Mouse (Mus musculus) adrenal gland, postnatal 36 days (tissue): Measurements from ENCODE around the gene Gsg1l2. TPM values are rescaled to one million over a fixed set of nuclear protein-coding genes. Genes with fewer than 3 reads are reported as not detected.
A peak's percentile ranks its signal among the peaks of the same experiment; 100 is the strongest.

ENCODE experiments used
- DNase-seq, 2 experiments: peaks; one replicate each; pipeline ENCODE4 v3.0.0; 2021; ENCODE audit warnings: mixed read lengths in 1 of 2
- long read RNA-seq, 2 experiments: library from polyadenylated mRNA; stranded (forward); transcript quantifications; one replicate each; pipeline ENCODE4 v2.0.0; 2021; ENCODE audit warnings: borderline sequencing depth in 2 of 2
- total RNA-seq, 2 experiments: library from RNA; stranded (reverse); gene quantifications; 2 replicates each; pipeline ENCODE4 v1.2.3; 2021

The Gsg1l2 gene
- not detected for total RNA-seq
- long read RNA-seq, experiment 1 = 0 reads
- long read RNA-seq, experiment 2 = 0 reads

DNA sequence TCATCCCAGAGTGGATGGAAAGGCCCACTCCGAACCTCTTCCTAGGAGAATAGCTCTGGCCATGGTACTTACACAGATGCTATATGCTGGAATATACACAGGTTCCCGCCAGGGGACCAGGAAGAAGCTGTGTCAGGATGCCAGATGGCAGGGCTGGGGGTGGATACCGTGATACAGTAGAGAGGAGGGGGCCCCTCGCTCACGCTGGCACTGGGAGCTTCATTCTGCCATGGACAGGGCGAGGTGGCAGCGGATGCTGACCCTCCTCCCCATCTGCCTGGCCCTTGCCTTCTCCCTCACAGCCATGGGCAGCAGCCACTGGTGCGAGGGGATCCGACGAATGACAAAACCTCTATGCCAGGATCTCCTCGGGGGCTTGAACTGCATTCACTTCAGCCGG is at the start of gene Gsg1l2:
TSS of gene Gsg1l2 (plus strand) at position 230 of the 400 bp plus-strand sequence.
- no peak for DNase-seq

DNA sequence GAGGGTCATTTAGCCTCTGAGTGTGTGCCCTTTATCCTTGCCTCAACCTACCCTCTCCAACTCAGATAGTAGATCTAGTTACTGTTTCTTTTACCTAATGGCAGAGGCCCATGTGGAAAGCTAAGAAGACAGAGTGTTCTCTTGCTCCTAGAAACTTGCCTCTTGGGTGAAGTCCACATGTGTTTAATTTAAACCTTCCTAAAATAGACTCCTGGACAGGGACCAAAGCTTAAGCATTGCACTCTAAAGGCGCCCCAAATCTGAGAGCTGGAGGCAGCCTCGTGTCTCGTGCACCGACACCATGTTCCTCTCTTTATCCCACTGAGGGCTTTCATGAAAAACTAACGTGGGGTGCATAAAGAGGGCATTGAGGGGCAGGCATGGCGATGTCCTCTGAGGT is 47.3 kb upstream of the Gsg1l2 start:
- no peak for DNase-seq

- no peak for DNase-seq
Observed at GRCm38 (mm10) chr11:67728726-67729125, 45.7 kb upstream of the Gsg1l2 start.

DNA sequence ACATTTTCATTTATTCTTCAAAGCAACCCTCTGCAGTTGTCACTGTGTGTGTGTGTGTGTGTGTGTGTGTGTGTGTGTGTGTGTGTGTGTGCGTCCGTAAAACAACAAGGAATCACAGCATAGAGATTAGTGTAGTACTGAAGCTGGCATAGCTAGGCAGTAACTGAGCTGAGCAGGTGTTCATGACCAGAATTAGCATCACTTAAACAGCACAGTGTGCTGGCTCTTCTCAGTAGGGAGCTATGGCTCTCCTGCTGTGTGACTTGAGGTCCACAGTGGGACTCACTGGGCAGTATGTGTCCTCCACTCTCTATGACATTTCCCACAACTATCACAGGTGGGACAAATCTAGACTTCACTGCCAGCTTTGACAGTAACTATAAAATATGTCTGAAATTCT is 43.4 kb upstream of the Gsg1l2 start:
- no peak for DNase-seq

GRCm38 (mm10) chr11:67733726-67734125 is 40.7 kb upstream of the Gsg1l2 start:
- DNase-seq = peak in 1 of 2 experiments; percentile 3

DNA sequence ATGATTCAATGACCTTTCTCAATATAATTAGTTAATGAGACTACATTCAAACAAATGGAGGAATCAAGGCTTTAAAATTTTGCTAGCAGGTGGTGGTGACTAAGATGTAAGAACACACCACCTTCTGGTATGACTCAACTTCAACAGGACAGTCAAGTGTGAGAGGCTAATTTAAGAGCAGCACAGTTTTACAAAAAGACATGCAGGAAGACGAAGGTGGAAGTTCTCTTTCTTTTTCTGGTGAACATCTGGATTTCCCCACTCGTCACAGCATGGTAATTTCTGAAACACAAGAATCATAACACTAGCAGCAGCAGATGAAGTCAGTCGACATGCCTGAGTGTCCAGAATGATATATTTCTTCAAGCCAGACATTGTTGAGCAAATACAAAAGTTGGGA is 39.8 kb upstream of the Gsg1l2 start:
- no peak for DNase-seq

DNA sequence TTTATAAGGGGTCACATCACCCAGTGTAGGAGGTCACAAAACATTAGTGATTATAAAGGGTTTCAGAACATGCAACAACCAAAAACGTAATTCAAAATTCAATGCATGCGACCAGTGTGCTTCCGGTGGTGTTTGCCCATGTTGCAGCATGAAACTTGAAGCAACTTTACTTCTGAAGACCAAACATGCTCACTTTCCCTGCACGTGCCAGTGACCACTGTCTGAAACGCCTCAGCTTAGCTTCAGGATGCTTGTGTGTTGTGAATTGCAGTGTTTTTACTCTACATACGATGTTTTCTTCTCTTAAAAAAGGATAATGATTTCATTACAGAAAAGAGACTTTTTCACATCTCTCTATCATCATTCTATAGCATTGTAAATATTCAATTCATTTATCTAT is 36.1 kb upstream of the Gsg1l2 start:
- no peak for DNase-seq

- DNase-seq = no peak
Observed at GRCm38 (mm10) chr11:67738846-67739490, 35.4 kb upstream of the Gsg1l2 start.

- DNase-seq = no peak
Observed at GRCm38 (mm10) chr11:67741569-67741968, 32.8 kb upstream of the Gsg1l2 start.

DNA sequence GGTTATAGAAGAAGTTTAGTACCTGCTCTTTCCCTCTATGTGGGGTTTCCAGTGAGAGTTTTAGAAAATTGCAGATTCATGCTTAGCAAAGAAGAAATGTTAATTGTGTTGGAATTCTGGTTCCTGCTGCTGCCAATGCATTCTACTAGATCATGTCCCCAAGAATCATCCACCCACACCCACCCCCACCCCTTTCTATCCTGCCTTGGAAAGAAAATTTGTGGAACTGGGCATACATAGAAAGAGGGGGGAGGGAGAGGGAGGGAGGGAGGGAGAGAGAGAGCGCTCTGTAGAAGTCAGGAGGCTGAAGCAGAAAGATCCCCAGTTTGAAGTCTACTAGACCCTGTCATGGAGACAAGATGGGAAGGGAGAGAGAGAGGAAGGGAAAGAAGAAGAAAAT is 18.1 kb upstream of the Gsg1l2 start:
- DNase-seq = no peak

DNA sequence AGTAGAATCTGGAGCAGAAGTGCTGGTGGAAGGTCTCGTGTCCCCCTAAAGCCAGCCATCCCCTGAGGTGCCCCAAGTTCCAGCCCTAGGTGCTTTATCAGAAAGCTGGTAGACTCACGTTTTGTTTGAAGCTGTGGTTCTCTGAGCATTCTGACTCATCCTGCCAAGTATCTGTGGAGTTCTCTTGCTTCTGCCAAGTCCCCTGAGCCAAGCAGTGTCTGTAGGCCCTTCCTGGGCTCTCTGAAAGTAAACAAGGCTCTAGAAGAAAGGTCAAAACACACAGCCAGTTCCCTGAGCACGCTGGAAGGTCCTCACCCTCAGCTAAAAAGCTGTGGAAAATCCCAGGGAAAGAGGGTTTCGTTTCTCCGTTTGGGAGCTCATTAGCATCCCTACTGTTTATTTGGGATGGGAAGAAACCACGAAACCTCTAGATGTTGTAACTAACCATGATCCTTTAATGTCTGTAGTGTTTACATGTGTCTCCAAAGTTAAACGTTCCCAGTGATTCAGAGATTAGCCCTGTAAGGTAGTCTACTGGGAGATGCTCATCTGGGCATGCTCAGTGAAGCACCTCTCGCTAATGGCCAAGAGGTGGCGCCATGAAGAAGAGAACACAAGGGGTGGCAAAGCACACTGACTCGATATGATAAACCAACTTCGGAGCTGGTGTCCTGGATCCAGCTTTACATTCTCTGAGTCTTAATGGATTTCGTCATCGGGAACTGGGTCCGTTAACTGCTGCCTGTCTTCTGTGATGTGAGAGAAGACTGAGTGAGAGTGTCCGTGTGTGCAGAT is 16.8 kb upstream of the Gsg1l2 start:
- peak in 1 of 2 experiments; percentile 22 for DNase-seq

- DNase-seq = no peak
Observed at GRCm38 (mm10) chr11:67771053-67771452, 3.4 kb upstream of the Gsg1l2 start, which contains the start of gene Glp2r. Gene Glp2r (minus strand): TSS chr11:67771153.

DNA sequence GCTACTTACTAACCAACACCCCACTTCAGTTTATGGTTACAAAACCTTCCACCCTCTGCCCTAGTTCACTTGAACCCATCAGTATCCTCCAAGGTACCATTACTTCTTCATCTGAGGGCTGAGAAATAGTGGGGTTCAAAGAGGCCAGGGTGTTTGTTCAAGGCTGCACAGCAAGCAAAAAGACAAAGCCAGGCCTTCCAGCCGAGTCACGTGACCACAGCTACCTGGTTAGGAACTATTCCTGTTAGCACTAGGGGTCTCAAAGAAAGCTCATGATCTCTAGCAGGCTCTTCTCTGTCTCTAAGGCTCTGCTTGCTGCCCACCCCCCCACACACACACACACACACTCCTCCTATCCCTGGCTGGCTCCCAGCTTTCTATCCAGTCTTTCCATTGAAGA is 2.7 kb upstream of the Gsg1l2 start:
- no peak for DNase-seq

DNA sequence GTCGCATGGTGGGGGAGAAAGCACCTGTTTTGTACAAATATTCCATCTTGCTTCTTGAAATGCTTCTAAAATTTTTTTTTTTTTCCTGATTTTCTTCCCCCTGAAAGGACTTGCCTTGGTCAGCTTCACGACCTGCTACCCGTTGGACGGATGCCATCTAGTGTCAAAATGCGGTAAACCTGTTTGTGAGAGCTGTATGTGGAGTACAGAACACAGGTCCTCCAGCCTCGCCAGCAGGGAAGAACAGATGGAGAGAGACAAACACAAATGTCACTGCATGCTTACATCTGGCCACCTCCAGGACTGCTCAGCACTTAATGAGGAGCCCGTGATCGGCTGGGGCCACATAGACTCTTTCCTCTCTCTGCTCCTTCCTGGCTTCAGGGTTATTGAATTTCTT is 1.8 kb upstream of the Gsg1l2 start:
- peak; percentile 50 to 61 for DNase-seq

- no peak for DNase-seq
Observed at GRCm38 (mm10) chr11:67790182-67790581, 15.8 kb downstream of the Gsg1l2 start.

- DNase-seq = no peak
Observed at GRCm38 (mm10) chr11:67797931-67798330, 23.5 kb downstream of the Gsg1l2 start, which contains the start of gene Dhrs7c. Gene Dhrs7c (plus strand): TSS chr11:67798187.

DNA sequence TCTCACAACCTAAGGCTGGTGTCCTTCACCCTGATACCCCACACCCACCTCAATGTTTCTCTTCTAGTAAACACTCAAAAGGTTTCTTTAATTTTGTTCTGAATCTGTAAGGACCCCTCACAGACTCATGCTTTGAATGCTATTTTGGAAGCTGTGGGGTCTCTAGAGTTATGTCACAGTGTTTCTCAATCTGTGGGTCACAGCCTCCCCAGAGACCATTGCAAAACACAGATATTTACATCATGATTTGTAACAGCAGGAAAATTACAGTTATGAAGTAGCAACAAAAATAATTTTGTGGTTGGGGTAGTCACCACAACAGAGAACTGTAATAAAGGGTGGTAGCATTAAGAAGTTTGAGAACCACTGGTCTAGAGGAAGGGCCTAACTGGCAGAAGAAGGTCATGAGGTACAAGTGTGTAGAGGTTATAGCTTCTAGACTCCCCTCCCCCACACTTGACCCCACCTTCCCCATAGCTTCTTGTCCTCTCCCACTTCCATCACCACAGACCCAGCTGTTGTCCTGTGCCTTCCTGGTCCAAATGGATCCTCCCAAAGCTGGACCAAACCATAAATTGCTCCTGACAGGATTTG is 25.8 kb downstream of the Gsg1l2 start:
- DNase-seq = no peak

- no peak for DNase-seq
Observed at GRCm38 (mm10) chr11:67801169-67801568, 26.8 kb downstream of the Gsg1l2 start.

GRCm38 (mm10) chr11:67805538-67805937 is 31.1 kb downstream of the Gsg1l2 start:
- DNase-seq = no peak

GRCm38 (mm10) chr11:67806832-67807597 is 32.6 kb downstream of the Gsg1l2 start:
- no peak for DNase-seq

DNA sequence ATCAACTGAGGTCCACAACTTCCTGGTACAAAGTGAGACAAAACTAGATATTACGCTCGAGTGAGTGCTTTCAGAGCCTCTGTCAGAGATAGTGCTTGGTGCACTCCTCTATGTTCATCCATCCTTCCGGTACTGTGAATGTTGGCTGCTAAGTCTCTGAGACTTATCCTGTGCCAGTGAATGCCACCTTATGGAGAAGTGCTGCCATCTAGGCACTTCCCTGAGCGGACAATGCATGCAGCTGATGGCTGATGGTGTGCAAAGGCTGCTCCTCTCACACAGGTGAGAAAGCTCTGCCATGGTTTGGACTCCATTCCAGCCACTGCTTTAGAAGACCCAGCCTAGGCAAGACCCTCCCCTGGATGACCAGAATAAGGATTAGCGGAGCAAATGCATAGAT is 33.6 kb downstream of the Gsg1l2 start:
- DNase-seq = no peak

DNA sequence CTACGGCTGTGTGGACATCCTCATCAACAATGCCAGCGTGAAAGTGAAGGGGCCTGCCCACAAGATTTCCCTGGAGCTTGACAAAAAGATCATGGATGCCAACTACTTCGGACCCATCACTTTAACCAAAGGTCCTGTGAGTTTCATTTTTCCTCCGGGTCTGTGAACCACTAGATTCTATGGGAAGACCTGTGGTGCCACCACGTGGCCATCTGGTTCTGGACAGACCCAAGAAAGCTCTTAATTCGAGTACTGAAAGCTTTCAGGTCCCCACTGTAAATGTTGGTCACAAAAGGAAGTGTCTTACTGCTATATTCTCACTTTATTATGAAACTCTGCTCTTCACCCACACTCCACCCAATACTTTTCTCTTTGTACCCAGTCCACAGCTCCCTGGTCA is 37.1 kb downstream of the Gsg1l2 start:
- peak; percentile 8 to 30 for DNase-seq
